Mouse (Mus musculus) retina, postnatal 1 day (tissue): Measurements from ENCODE around the gene Gjc3.
"Not testable (repeated sequence)": the region's sequence is repeated elsewhere in the genome, so short reads cannot be mapped to it uniquely, and the experiment has no call there.

Experiments
- DNase-seq: peaks from one replicate; pipeline ENCODE4 v3.0.0-alpha.2; 2012

The Gjc3 gene

GRCm38 (mm10) chr5:137962945-137963344, at the start of gene Gjc3:
Gene Gjc3, minus strand, starts transcription at chr5:137963098.
- no peak for DNase-seq

GRCm38 (mm10) chr5:138012382-138012781, 49.5 kb upstream of the Gjc3 start:
- no peak for DNase-seq

GRCm38 (mm10) chr5:138009437-138009836, 46.5 kb upstream of the Gjc3 start:
- DNase-seq, result no peak

- no peak for DNase-seq
Measured at GRCm38 (mm10) chr5:137986351-137986750, 23.5 kb upstream of the Gjc3 start.

- DNase-seq, result no peak
Measured at GRCm38 (mm10) chr5:137981300-137981699, 18.4 kb upstream of the Gjc3 start, which contains the start of gene Azgp1. Gene Azgp1, plus strand, starts transcription at chr5:137981520.

GRCm38 (mm10) chr5:137979081-137979480, 16.2 kb upstream of the Gjc3 start:
- no peak for DNase-seq

GRCm38 (mm10) chr5:137977291-137977690, 14.4 kb upstream of the Gjc3 start:
- no peak for DNase-seq

- no peak for DNase-seq
Measured at GRCm38 (mm10) chr5:137975434-137975833, 12.5 kb upstream of the Gjc3 start.

- no peak for DNase-seq
Measured at GRCm38 (mm10) chr5:137974724-137975123, 11.8 kb upstream of the Gjc3 start.

- peak; percentile 7 for DNase-seq
Measured at GRCm38 (mm10) chr5:137973738-137974137, 10.8 kb upstream of the Gjc3 start.

- no peak for DNase-seq
Measured at GRCm38 (mm10) chr5:137973161-137973560, 10.3 kb upstream of the Gjc3 start.

GRCm38 (mm10) chr5:137966492-137966891, 3.6 kb upstream of the Gjc3 start:
- DNase-seq, result no peak

- DNase-seq, result no peak
Measured at GRCm38 (mm10) chr5:137956404-137956803, 6.5 kb downstream of the Gjc3 start.

GRCm38 (mm10) chr5:137951218-137951617, 11.7 kb downstream of the Gjc3 start:
- DNase-seq, result peak; percentile 8

GRCm38 (mm10) chr5:137947303-137947702, 15.6 kb downstream of the Gjc3 start:
- no peak for DNase-seq

- DNase-seq, result no peak
Measured at GRCm38 (mm10) chr5:137943133-137943532, 19.8 kb downstream of the Gjc3 start.

GRCm38 (mm10) chr5:137940948-137941347, 21.9 kb downstream of the Gjc3 start:
- no peak for DNase-seq

GRCm38 (mm10) chr5:137937238-137937637, 25.7 kb downstream of the Gjc3 start:
- no peak for DNase-seq

- DNase-seq, result no peak
Measured at GRCm38 (mm10) chr5:137936486-137936885, 26.4 kb downstream of the Gjc3 start.

GRCm38 (mm10) chr5:137933934-137934333, 29.0 kb downstream of the Gjc3 start:
- not testable (repeated sequence) for DNase-seq

- no peak for DNase-seq
Measured at GRCm38 (mm10) chr5:137928439-137928838, 34.5 kb downstream of the Gjc3 start.

GRCm38 (mm10) chr5:137922171-137922570, 40.7 kb downstream of the Gjc3 start:
- no peak for DNase-seq

- DNase-seq, result no peak
Measured at GRCm38 (mm10) chr5:137921532-137921931, 41.4 kb downstream of the Gjc3 start, which contains the start of gene Cyp3a13. Gene Cyp3a13, minus strand, starts transcription at chr5:137921619.

- no peak for DNase-seq
Measured at GRCm38 (mm10) chr5:137915550-137915949, 47.3 kb downstream of the Gjc3 start.

GRCm38 (mm10) chr5:137914508-137914907, 48.4 kb downstream of the Gjc3 start:
- no peak for DNase-seq
